Mouse (Mus musculus): Measurements from ENCODE around the gene Mysm1.

GRCm38 (mm10) chr4:95020201-95020600 is 41.3 kb upstream of the Mysm1 start:
- TF ChIP-seq POLR2A (IDR thresholded peaks at IDR 0.05; ENCODE audit: insufficient read depth, low read length) (no peak), EP300 (IDR thresholded peaks at IDR 0.05; ENCODE audit: insufficient read depth, low read depth, low read length) (no peak)

Data from ES-Bruce4 (cell line).